Mouse (Mus musculus): ENCODE results near the gene Eprs. TPM values are rescaled to one million over a fixed set of nuclear protein-coding genes. Genes with fewer than 3 reads are reported as not detected.

Gene Eprs
- polyA plus RNA-seq, 1 experiment, result 11.0 TPM

- Histone ChIP-seq H3K4me3 (ENCODE audit: control insufficient read depth, insufficient read depth, low read length) (no peak overlapping the region), H3K27ac (ENCODE audit: control insufficient read depth, insufficient read depth, low read length) (no peak overlapping the region), H3K27me3 (ENCODE audit: control insufficient read depth, insufficient read depth, low read length) (no peaks in the 10 kb centered on the region), H3K36me3 (ENCODE audit: control insufficient read depth, insufficient read depth, low read length) (no peaks in the 10 kb centered on the region), H3K4me1 (replicated peaks; ENCODE audit: control insufficient read depth, insufficient read depth, low read length) (no peaks in the 10 kb centered on the region)
- no peak for DNase-seq
- TF ChIP-seq CTCF (IDR thresholded peaks at IDR 0.05; ENCODE audit: borderline replicate concordance, control insufficient read depth, extremely low read depth, insufficient read depth, low read length, poor library complexity), result no peak
- TF ChIP-seq POLR2A (IDR thresholded peaks at IDR 0.05; ENCODE audit: control insufficient read depth, extremely low read depth, insufficient read depth, low read length, poor library complexity), result no peak
- over 99% methylated on average over 8 of the region's 8 CpGs for WGBS
These were observed 9.5 kb upstream of the Eprs start for GRCm38 (mm10) chr1:185353351-185353750.

- no peak overlapping the region for H3K4me3 ChIP-seq (ENCODE audit: control insufficient read depth, insufficient read depth, low read length)
These were observed 8.1 kb upstream of the Eprs start for GRCm38 (mm10) chr1:185354731-185355130.

GRCm38 (mm10) chr1:185356246-185356645 lies 6.6 kb upstream of the Eprs start:
- no peaks in the 10 kb centered on the region for H3K27me3 ChIP-seq (ENCODE audit: control insufficient read depth, insufficient read depth, low read length)
- no peak overlapping the region for H3K27ac ChIP-seq (ENCODE audit: control insufficient read depth, insufficient read depth, low read length)
- TF ChIP-seq CTCF (IDR thresholded peaks at IDR 0.05; ENCODE audit: borderline replicate concordance, control insufficient read depth, extremely low read depth, insufficient read depth, low read length, poor library complexity), result no peak
- no peak for TF ChIP-seq POLR2A (IDR thresholded peaks at IDR 0.05; ENCODE audit: control insufficient read depth, extremely low read depth, insufficient read depth, low read length, poor library complexity)
- H3K4me3 ChIP-seq (ENCODE audit: control insufficient read depth, insufficient read depth, low read length), result no peak overlapping the region
- WGBS, result 98% methylated on average over 8 of the region's 8 CpGs
- no peaks in the 10 kb centered on the region for H3K4me1 ChIP-seq (replicated peaks; ENCODE audit: control insufficient read depth, insufficient read depth, low read length)
- no peaks in the 10 kb centered on the region for H3K36me3 ChIP-seq (ENCODE audit: control insufficient read depth, insufficient read depth, low read length)
- DNase-seq, result no peak

More at GRCm38 (mm10) chr1:185354731-185355130, 8.1 kb upstream of the Eprs start:
- TF ChIP-seq CTCF (IDR thresholded peaks at IDR 0.05; ENCODE audit: borderline replicate concordance, control insufficient read depth, extremely low read depth, insufficient read depth, low read length, poor library complexity), result no peak
- no peak for TF ChIP-seq POLR2A (IDR thresholded peaks at IDR 0.05; ENCODE audit: control insufficient read depth, extremely low read depth, insufficient read depth, low read length, poor library complexity)
- Histone ChIP-seq H3K27ac (ENCODE audit: control insufficient read depth, insufficient read depth, low read length) (no peak overlapping the region), H3K4me1 (replicated peaks; ENCODE audit: control insufficient read depth, insufficient read depth, low read length) (no peaks in the 10 kb centered on the region), H3K27me3 (ENCODE audit: control insufficient read depth, insufficient read depth, low read length) (no peaks in the 10 kb centered on the region), H3K36me3 (ENCODE audit: control insufficient read depth, insufficient read depth, low read length) (no peaks in the 10 kb centered on the region)
- no peak for DNase-seq
- 95% methylated on average over 4 of the region's 4 CpGs for WGBS

GRCm38 (mm10) chr1:185358211-185358610 lies 4.6 kb upstream of the Eprs start:
- Histone ChIP-seq H3K27me3 (ENCODE audit: control insufficient read depth, insufficient read depth, low read length) (no peaks in the 10 kb centered on the region), H3K36me3 (ENCODE audit: control insufficient read depth, insufficient read depth, low read length) (no peaks in the 10 kb centered on the region), H3K4me3 (ENCODE audit: control insufficient read depth, insufficient read depth, low read length) (no peak overlapping the region), H3K4me1 (replicated peaks; ENCODE audit: control insufficient read depth, insufficient read depth, low read length) (no peaks in the 10 kb centered on the region), H3K27ac (ENCODE audit: control insufficient read depth, insufficient read depth, low read length) (no peak overlapping the region)
- TF ChIP-seq CTCF (IDR thresholded peaks at IDR 0.05; ENCODE audit: borderline replicate concordance, control insufficient read depth, extremely low read depth, insufficient read depth, low read length, poor library complexity) (no peak), POLR2A (IDR thresholded peaks at IDR 0.05; ENCODE audit: control insufficient read depth, extremely low read depth, insufficient read depth, low read length, poor library complexity) (no peak)
- DNase-seq, result no peak
- WGBS, result 89% methylated on average over 4 of the region's 4 CpGs

GRCm38 (mm10) chr1:185363526-185364182 lies 810 bp downstream of the Eprs start:
- no peak for TF ChIP-seq POLR2A (IDR thresholded peaks at IDR 0.05; ENCODE audit: control insufficient read depth, extremely low read depth, insufficient read depth, low read length, poor library complexity)
- TF ChIP-seq CTCF (IDR thresholded peaks at IDR 0.05; ENCODE audit: borderline replicate concordance, control insufficient read depth, extremely low read depth, insufficient read depth, low read length, poor library complexity), result no peak
- Histone ChIP-seq H3K27me3 (ENCODE audit: control insufficient read depth, insufficient read depth, low read length) (no peaks in the 10 kb centered on the region), H3K27ac (ENCODE audit: control insufficient read depth, insufficient read depth, low read length) (peak overlapping the region; percentile 13), H3K4me3 (ENCODE audit: control insufficient read depth, insufficient read depth, low read length) (peak overlapping the region; percentile 91), H3K4me1 (replicated peaks; ENCODE audit: control insufficient read depth, insufficient read depth, low read length) (peaks cover 3% of the 10 kb centered on the region), H3K36me3 (ENCODE audit: control insufficient read depth, insufficient read depth, low read length) (no peaks in the 10 kb centered on the region)
- 2% methylated on average over 22 of the region's 22 CpGs for WGBS
- no peak for DNase-seq

- TF ChIP-seq CTCF (IDR thresholded peaks at IDR 0.05; ENCODE audit: borderline replicate concordance, control insufficient read depth, extremely low read depth, insufficient read depth, low read length, poor library complexity) (no peak), POLR2A (IDR thresholded peaks at IDR 0.05; ENCODE audit: control insufficient read depth, extremely low read depth, insufficient read depth, low read length, poor library complexity) (no peak)
- Histone ChIP-seq H3K4me1 (replicated peaks; ENCODE audit: control insufficient read depth, insufficient read depth, low read length) (peaks cover 3% of the 10 kb centered on the region), H3K27me3 (ENCODE audit: control insufficient read depth, insufficient read depth, low read length) (no peaks in the 10 kb centered on the region), H3K27ac (ENCODE audit: control insufficient read depth, insufficient read depth, low read length) (no peak overlapping the region), H3K36me3 (ENCODE audit: control insufficient read depth, insufficient read depth, low read length) (no peaks in the 10 kb centered on the region), H3K4me3 (ENCODE audit: control insufficient read depth, insufficient read depth, low read length) (no peak overlapping the region)
- no peak for DNase-seq
- WGBS, result 64% methylated on average over 6 of the region's 6 CpGs
These were observed 1.3 kb downstream of the Eprs start for GRCm38 (mm10) chr1:185364183-185364540.

GRCm38 (mm10) chr1:185367383-185367782 lies 4.5 kb downstream of the Eprs start:
- Histone ChIP-seq H3K4me3 (ENCODE audit: control insufficient read depth, insufficient read depth, low read length) (no peak overlapping the region), H3K27ac (ENCODE audit: control insufficient read depth, insufficient read depth, low read length) (no peak overlapping the region), H3K27me3 (ENCODE audit: control insufficient read depth, insufficient read depth, low read length) (no peaks in the 10 kb centered on the region), H3K4me1 (replicated peaks; ENCODE audit: control insufficient read depth, insufficient read depth, low read length) (peaks cover 3% of the 10 kb centered on the region), H3K36me3 (ENCODE audit: control insufficient read depth, insufficient read depth, low read length) (peaks cover 23% of the 10 kb centered on the region)
- DNase-seq, result no peak
- WGBS, result 86% methylated on average over 6 of the region's 6 CpGs
- TF ChIP-seq CTCF (IDR thresholded peaks at IDR 0.05; ENCODE audit: borderline replicate concordance, control insufficient read depth, extremely low read depth, insufficient read depth, low read length, poor library complexity) (no peak), POLR2A (IDR thresholded peaks at IDR 0.05; ENCODE audit: control insufficient read depth, extremely low read depth, insufficient read depth, low read length, poor library complexity) (no peak)

All from thymus, adult 2 months (tissue).